Mouse (Mus musculus) hindbrain, embryonic 13.5 days (tissue): ENCODE measurements around the gene Tmem91. TPM values are rescaled to one million over a fixed set of nuclear protein-coding genes. Genes with fewer than 3 reads are reported as not detected.

ENCODE experiments used
- ATAC-seq: fragments of 200-750 bp; cut with Nextera tagmentation; 2 replicates; pipeline ENCODE4 v1.8.0; 2017; ENCODE audit warnings: moderate TSS enrichment; ENCODE audit not compliant: low FRiP score
- H3K27ac ChIP-seq: fragments of 300-500 bp; sonication (generic); 2 replicates; pipeline ENCODE4 v1.5.1; 2015; ENCODE audit warnings: inconsistent platforms, mild to moderate bottlenecking, moderate library complexity
- H3K27me3 ChIP-seq: fragments of 300-500 bp; sonication (generic); 2 replicates; pipeline ENCODE4 v1.6.1; 2015; ENCODE audit warnings: mild to moderate bottlenecking, inconsistent platforms
- H3K36me3 ChIP-seq: fragments of 300-500 bp; sonication (generic); 2 replicates; pipeline ENCODE4 v1.6.1; 2015; ENCODE audit warnings: mild to moderate bottlenecking, inconsistent platforms
- H3K4me1 ChIP-seq: fragments of 300-500 bp; sonication (generic); replicated peaks from 2 replicates; pipeline ENCODE4 v1.6.1; 2015; ENCODE audit warnings: inconsistent platforms
- H3K4me2 ChIP-seq: fragments of 300-500 bp; sonication (generic); 2 replicates; pipeline ENCODE4 v1.6.1; 2015; ENCODE audit warnings: inconsistent platforms, mild to moderate bottlenecking, moderate library complexity
- H3K4me3 ChIP-seq: fragments of 300-500 bp; sonication (generic); 2 replicates; pipeline ENCODE4 v1.5.1; 2015; ENCODE audit warnings: mild to moderate bottlenecking, inconsistent platforms
- H3K9ac ChIP-seq: fragments of 300-500 bp; sonication (generic); 2 replicates; pipeline ENCODE4 v1.6.1; 2015; ENCODE audit warnings: mild to moderate bottlenecking, inconsistent platforms
- H3K9me3 ChIP-seq: fragments of 300-500 bp; sonication (generic); 2 replicates; pipeline ENCODE4 v1.6.1; 2016; ENCODE audit warnings: inconsistent platforms
- WGBS: fragments of 180-500 bp; shearing (Covaris S2); methylation state at CpG from one replicate; pipeline ENCODE4 v1.1.7; 2015; 5-methylcytosine and 5-hydroxymethylcytosine counted together
- polyA plus RNA-seq: library from polyadenylated mRNA; unstranded; fragments of >200 nt; fragmentation: Nextera tagmentation; extraction: Ambion mirVana; gene quantifications from 2 replicates; pipeline ENCODE4 v1.2.1, GENCODE M21; 2015

Tmem91 gene
- polyA plus RNA-seq, 1 experiment from 2014 or later = 15.6 TPM

- Histone ChIP-seq H3K9me3 (no peaks in the 10 kb centered on the region), H3K27me3 (peaks cover 36% of the 10 kb centered on the region), H3K4me3 (no peak overlapping the region), H3K9ac (no peak overlapping the region), H3K36me3 (peaks cover 74% of the 10 kb centered on the region), H3K4me1 (peaks cover 20% of the 10 kb centered on the region), H3K4me2 (no peak overlapping the region), H3K27ac (no peak overlapping the region)
- WGBS = 72% methylated on average over 8 of the region's 8 CpGs
- ATAC-seq = no peak
These were observed 46.7 kb downstream of the Tmem91 start for GRCm38 (mm10) chr7:25628323-25628620.

- peaks cover 36% of the 10 kb centered on the region for H3K27me3 ChIP-seq
- peak; percentile 11; the same call in 1 of the 2 replicates for ATAC-seq
These were observed 47.3 kb downstream of the Tmem91 start for GRCm38 (mm10) chr7:25627431-25628322.

GRCm38 (mm10) chr7:25626509-25627430 lies 48.2 kb downstream of the Tmem91 start, which contains the start of gene B3gnt8:
Gene B3gnt8 (plus strand): TSS chr7:25626654.
- Histone ChIP-seq H3K27ac (no peak within 1 kb of the TSS), H3K9me3 (no peaks in the 10 kb centered on the region), H3K4me1 (peaks cover 20% of the 10 kb centered on the region), H3K4me3 (peak within 1 kb of the TSS; percentile 19), H3K4me2 (peak within 1 kb of the TSS; percentile 45), H3K9ac (peak within 1 kb of the TSS; percentile 64), H3K36me3 (peaks cover 73% of the 10 kb centered on the region), H3K27me3 (peaks cover 36% of the 10 kb centered on the region)
- 19% methylated on average over 29 of the region's 29 CpGs for WGBS
- ATAC-seq = no peak

More at GRCm38 (mm10) chr7:25627431-25628322, 47.3 kb downstream of the Tmem91 start:
- Histone ChIP-seq H3K9ac (peak overlapping the region; percentile 64), H3K27ac (no peak overlapping the region), H3K36me3 (peaks cover 74% of the 10 kb centered on the region), H3K4me3 (peak overlapping the region; percentile 19), H3K4me1 (peaks cover 20% of the 10 kb centered on the region), H3K4me2 (peak overlapping the region; percentile 45), H3K9me3 (no peaks in the 10 kb centered on the region)
- WGBS = 19% methylated on average over 38 of the region's 38 CpGs

- Histone ChIP-seq H3K27ac (no peak overlapping the region), H3K4me1 (peaks cover 20% of the 10 kb centered on the region), H3K27me3 (peaks cover 36% of the 10 kb centered on the region), H3K4me3 (no peak overlapping the region), H3K9ac (no peak overlapping the region), H3K36me3 (peaks cover 72% of the 10 kb centered on the region), H3K4me2 (no peak overlapping the region), H3K9me3 (no peaks in the 10 kb centered on the region)
- ATAC-seq = no peak
- WGBS = 77% methylated on average over 10 of the region's 10 CpGs
These were observed 49.2 kb downstream of the Tmem91 start for GRCm38 (mm10) chr7:25625594-25626250.

GRCm38 (mm10) chr7:25624851-25625250 lies 50.1 kb downstream of the Tmem91 start:
- Histone ChIP-seq H3K36me3 (peaks cover 63% of the 10 kb centered on the region), H3K4me3 (no peak overlapping the region), H3K27ac (no peak overlapping the region), H3K4me1 (peaks cover 24% of the 10 kb centered on the region), H3K9ac (no peak overlapping the region), H3K4me2 (no peak overlapping the region), H3K9me3 (no peaks in the 10 kb centered on the region), H3K27me3 (peaks cover 36% of the 10 kb centered on the region)
- WGBS = 83% methylated on average over 5 of the region's 5 CpGs
- no peak for ATAC-seq

- Histone ChIP-seq H3K4me1 (peaks cover 27% of the 10 kb centered on the region), H3K27ac (no peak overlapping the region), H3K27me3 (peaks cover 27% of the 10 kb centered on the region), H3K4me3 (no peak overlapping the region), H3K36me3 (peaks cover 54% of the 10 kb centered on the region), H3K9ac (no peak overlapping the region), H3K4me2 (no peak overlapping the region), H3K9me3 (no peaks in the 10 kb centered on the region)
- 90% methylated on average over 11 of the region's 11 CpGs for WGBS
- ATAC-seq = no peak
These were observed 51.1 kb downstream of the Tmem91 start for GRCm38 (mm10) chr7:25623857-25624370.

- peaks cover 48% of the 10 kb centered on the region for H3K36me3 ChIP-seq
- H3K27me3 ChIP-seq = peaks cover 6% of the 10 kb centered on the region; the same call in 1 of the 2 replicates
- peaks cover 7% of the 10 kb centered on the region for H3K4me1 ChIP-seq
- H3K27ac ChIP-seq = no peak overlapping the region
- no peak overlapping the region for H3K4me3 ChIP-seq
- ATAC-seq = no peak
- H3K4me2 ChIP-seq = no peak overlapping the region
- H3K9ac ChIP-seq = no peak overlapping the region
- H3K9me3 ChIP-seq = no peaks in the 10 kb centered on the region
- WGBS = 92% methylated on average over 11 of the region's 11 CpGs
These were observed 54.2 kb downstream of the Tmem91 start for GRCm38 (mm10) chr7:25620751-25621150.

GRCm38 (mm10) chr7:25620101-25620500 lies 54.9 kb downstream of the Tmem91 start:
- H3K4me1 ChIP-seq = peaks cover 7% of the 10 kb centered on the region
- H3K36me3 ChIP-seq = peaks cover 42% of the 10 kb centered on the region
- peak overlapping the region; percentile 65 for H3K9ac ChIP-seq
- H3K9me3 ChIP-seq = no peaks in the 10 kb centered on the region
- WGBS = 95% methylated on average over 5 of the region's 5 CpGs
- no peak overlapping the region for H3K27ac ChIP-seq
- peaks cover 6% of the 10 kb centered on the region; the same call in 1 of the 2 replicates for H3K27me3 ChIP-seq
- peak overlapping the region; percentile 59 for H3K4me2 ChIP-seq
- ATAC-seq = no peak
- H3K4me3 ChIP-seq = peak overlapping the region; percentile 62

GRCm38 (mm10) chr7:25619722-25619991 lies 55.3 kb downstream of the Tmem91 start:
- Histone ChIP-seq H3K27ac (peak overlapping the region; percentile 60), H3K9me3 (no peaks in the 10 kb centered on the region), H3K36me3 (peaks cover 38% of the 10 kb centered on the region), H3K4me3 (peak overlapping the region; percentile 62), H3K4me1 (peaks cover 7% of the 10 kb centered on the region), H3K4me2 (peak overlapping the region; percentile 59), H3K27me3 (peaks cover 6% of the 10 kb centered on the region; the same call in 1 of the 2 replicates), H3K9ac (peak overlapping the region; percentile 65)
- 19% methylated on average over 5 of the region's 5 CpGs for WGBS
- no peak for ATAC-seq
